Mouse (Mus musculus) cerebellum, adult (tissue): ENCODE results near the gene Naga.

Experiments used
- ATAC-seq: cut with Nextera tagmentation; 2 replicates; pipeline ENCODE4 v1.9.2; 2017; ENCODE audit warnings: mild to moderate bottlenecking, moderate library complexity, mixed read lengths; ENCODE audit not compliant: insufficient number of reproducible peaks, low FRiP score, low TSS enrichment

The Naga gene

DNA sequence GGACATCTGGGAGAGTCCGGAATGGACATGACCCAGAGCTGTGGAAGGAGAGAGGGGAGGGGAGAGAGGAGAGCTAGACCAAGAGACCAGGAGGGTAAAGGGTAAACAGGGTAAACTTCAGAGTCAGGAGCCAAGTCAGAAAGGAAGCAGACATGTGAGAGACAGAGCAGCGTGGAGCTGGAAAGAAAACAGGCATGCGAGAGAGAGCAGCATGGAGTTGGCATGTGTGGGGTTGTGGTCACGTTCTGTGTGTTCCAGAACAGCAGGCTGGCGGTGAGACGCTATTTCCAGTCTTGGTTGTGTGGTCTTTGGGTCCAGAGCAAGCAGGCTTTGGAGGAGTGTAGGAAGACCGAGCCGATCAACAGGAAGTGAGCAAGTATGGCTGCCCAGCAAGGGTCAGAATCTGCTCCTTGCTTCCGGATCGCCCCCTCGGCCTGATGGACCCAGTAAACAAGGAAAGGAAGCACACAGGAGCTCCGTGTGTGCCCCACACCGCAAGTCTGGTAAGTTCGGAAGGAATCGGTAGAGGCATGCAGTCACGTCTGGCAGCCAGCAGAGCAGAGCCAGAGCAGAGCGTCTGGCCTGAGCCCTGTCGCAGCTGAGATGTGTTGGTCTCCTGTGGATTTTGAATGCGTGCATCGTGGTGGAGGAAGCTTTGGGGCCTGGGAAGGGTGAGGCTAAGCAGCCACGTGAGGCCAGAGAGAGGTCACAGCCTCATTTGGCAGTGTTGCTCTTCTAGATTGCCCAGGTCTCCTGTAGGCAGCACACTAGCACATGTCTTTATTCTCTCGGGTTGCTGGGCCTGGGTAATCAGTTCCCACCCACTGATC lies 19.9 kb upstream of the Naga start:
- ATAC-seq = no peak

- ATAC-seq = peak; percentile 98
These were observed 15.6 kb upstream of the Naga start, which contains the start of gene Ndufa6 for GRCm38 (mm10) chr15:82354126-82354945. TSS of gene Ndufa6 (minus strand) at chr15:82354322.

DNA sequence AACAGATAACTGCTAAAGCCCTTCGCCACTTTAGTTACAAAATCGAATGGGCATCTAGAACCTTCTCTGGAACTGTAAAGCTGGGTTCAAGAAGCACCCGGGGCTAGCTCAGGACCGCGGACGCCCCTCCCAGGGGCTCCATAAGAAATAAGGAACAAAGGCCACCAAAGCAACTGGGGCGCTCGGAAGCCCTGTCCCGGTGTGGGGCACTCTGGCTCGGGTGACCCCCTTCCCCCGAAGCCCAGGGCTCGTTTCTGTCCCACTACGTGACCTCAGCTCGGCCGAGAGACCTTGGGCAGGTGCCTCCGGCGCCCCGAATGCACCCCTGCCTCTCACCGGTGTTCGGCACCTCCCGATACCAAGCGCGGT lies 15.0 kb upstream of the Naga start:
- ATAC-seq = peak; percentile 24; the same call in 1 of the 2 replicates

GRCm38 (mm10) chr15:82353078-82353744 lies 14.5 kb upstream of the Naga start:
- ATAC-seq = no peak

DNA sequence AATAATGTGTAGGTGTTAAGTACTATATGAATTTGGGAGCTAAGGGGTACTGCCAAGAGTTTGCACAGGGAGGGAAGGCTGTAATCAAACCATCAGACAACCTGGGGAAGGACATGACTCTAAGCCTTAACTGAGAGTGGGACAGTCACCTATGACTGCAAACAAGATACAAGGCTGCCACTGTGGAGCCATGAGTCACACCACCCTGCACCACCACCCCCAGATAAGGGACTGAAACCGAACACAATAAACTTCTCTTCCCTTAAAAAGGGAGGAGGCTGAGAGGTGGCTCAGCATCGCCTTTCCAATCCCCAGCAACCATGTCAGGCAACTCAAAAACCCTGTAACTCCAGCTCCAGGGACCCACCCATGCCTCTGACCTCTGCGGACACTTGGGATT lies 12.8 kb upstream of the Naga start:
- ATAC-seq = no peak

GRCm38 (mm10) chr15:82350349-82350748 lies 11.6 kb upstream of the Naga start:
- no peak for ATAC-seq

GRCm38 (mm10) chr15:82348999-82349341 lies 10.2 kb upstream of the Naga start:
- no peak for ATAC-seq

- no peak for ATAC-seq
These were observed 9.7 kb upstream of the Naga start for GRCm38 (mm10) chr15:82348258-82348998.

DNA sequence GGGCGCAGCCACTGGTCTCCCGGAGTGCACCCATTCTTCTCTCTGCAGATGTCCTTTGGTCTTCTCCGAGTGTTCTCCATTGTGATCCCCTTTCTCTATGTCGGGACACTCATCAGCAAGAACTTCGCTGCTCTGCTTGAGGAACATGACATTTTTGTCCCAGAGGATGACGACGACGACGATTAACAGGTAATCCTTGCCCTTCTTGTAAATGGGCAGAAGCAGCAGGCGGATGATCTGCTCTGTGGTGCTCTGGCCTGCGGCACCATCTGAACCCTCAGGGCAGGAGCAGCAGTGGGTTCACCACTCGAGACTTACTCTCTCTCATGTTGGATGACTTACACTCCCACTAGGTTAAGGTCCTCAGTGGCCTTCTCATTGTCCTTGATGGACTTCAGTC lies 9.1 kb upstream of the Naga start:
- no peak for ATAC-seq

DNA sequence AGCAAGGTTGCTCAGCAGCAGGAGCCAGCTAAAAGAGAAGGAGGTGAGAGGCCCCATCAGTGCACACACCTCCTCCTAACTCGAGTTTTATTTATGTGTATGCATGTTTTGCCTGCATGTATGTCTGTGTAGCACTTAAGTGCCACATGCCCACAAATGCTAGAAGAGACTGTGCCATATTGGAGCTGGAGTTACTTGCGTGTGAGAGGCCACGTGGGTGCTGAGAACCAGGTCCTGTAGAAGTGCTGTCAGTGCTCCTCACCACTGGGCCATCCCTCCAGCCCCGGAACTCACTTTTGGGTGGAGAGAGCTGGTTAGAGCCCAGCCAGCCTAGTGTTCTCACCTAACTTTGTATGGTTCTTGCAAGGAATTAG lies 8.6 kb upstream of the Naga start:
- ATAC-seq = no peak

- ATAC-seq = no peak
These were observed 8.0 kb upstream of the Naga start for GRCm38 (mm10) chr15:82346580-82347302.

DNA sequence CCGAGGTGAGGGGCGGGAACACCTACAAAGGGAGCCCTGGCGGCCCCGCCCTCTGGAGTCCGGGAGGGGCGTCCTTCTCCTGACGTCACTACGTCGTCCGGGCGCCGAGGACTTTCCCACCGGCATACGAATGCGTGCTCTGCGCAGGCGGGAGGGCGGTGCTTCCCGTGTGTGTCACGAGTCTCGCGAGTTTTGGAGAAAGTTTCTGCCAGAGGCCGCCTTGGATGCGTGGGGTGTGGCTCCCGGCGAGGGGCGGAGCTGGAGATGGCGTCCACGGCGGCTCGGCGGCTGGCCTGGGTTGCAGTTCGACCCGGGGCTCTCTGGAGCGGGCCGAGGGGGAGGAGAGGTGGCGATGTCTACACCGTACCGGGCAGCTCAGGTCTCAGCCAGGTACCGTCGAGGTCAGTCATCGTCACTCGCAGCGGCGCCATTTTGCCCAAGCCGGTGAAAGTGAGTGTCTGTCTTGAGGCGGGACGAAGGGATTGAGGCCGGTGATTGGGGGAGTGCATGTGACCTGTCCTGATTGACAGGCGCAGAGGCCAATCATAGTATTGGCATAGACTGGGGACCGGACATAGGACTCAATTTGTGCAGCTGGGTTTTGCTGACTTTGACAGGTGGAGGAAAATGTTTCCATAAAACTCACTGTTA lies 7.2 kb upstream of the Naga start:
- peak; percentile 95 for ATAC-seq

DNA sequence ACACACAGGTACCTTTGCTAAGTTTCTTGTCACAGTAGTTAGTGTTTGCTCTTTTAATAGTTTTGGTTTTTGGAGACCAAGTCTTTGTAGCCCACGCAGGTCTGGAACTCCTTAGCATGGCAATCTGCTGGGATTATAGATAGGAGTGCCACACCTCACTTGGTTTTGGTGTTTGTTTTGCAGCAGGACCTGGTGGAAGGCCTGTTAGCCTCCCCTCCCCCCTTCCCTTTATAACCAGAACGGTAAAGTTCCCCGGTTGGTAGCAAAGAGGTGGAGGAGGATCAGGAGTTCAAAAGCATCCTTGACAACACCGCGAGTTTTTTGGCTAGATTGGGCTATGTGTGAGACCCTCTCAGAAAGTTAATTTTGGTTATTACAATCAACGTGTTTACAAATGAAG lies 6.2 kb upstream of the Naga start:
- ATAC-seq = no peak

- ATAC-seq = no peak
These were observed 4.9 kb upstream of the Naga start for GRCm38 (mm10) chr15:82343368-82344287.

- no peak for ATAC-seq
These were observed 3.8 kb upstream of the Naga start for GRCm38 (mm10) chr15:82342543-82342935.

- no peak for ATAC-seq
These were observed 3.2 kb upstream of the Naga start for GRCm38 (mm10) chr15:82341675-82342542.

GRCm38 (mm10) chr15:82341036-82341501 lies 2.3 kb upstream of the Naga start:
- no peak for ATAC-seq
